Mouse (Mus musculus) heart, postnatal 0 days (tissue): ENCODE measurements around the gene Crygn. TPM values are rescaled to one million over a fixed set of nuclear protein-coding genes. Genes with fewer than 3 reads are reported as not detected.
"Not testable (repeated sequence)": the region's sequence is repeated elsewhere in the genome, so short reads cannot be mapped to it uniquely, and the experiment has no call there.

Experiments
- ATAC-seq: fragments of 200-750 bp; cut with Nextera tagmentation; 2 replicates; pipeline ENCODE4 v1.8.0; 2017; ENCODE audit warnings: low read depth, moderate number of reproducible peaks, moderate library complexity; ENCODE audit not compliant: insufficient read depth
- DNase-seq: peaks from one replicate; pipeline ENCODE4 v3.0.0-alpha.2; 2016; ENCODE audit warnings: low spot score
- H3K27ac ChIP-seq: fragments of 300-500 bp; sonication (generic); 2 replicates; pipeline ENCODE4 v1.5.1; 2014; ENCODE audit warnings: low read depth, mild to moderate bottlenecking
- H3K27me3 ChIP-seq: fragments of 300-500 bp; sonication (generic); 2 replicates; pipeline ENCODE4 v1.6.1; 2014; ENCODE audit warnings: low read length, mixed read lengths; ENCODE audit not compliant: control insufficient read depth, insufficient read depth
- H3K36me3 ChIP-seq: fragments of 300-500 bp; sonication (generic); replicated peaks from 2 replicates; pipeline ENCODE4 v1.6.1; 2014; ENCODE audit warnings: low read length, mixed read lengths; ENCODE audit not compliant: control insufficient read depth, insufficient read depth
- H3K4me1 ChIP-seq: fragments of 300-500 bp; sonication (generic); 2 replicates; pipeline ENCODE4 v1.6.1; 2014; ENCODE audit warnings: antibody characterized with exemption; ENCODE audit not compliant: control insufficient read depth, insufficient read depth
- H3K4me2 ChIP-seq: fragments of 300-500 bp; sonication (generic); 2 replicates; pipeline ENCODE4 v1.6.1; 2014; ENCODE audit warnings: low read depth, mild to moderate bottlenecking, low read length, moderate library complexity
- H3K4me3 ChIP-seq: fragments of 300-500 bp; sonication (generic); 2 replicates; pipeline ENCODE4 v1.5.1; 2014; ENCODE audit warnings: low read depth, low read length
- H3K9ac ChIP-seq: fragments of 300-500 bp; sonication (generic); replicated peaks from 2 replicates; pipeline ENCODE4 v1.6.1; 2014; ENCODE audit warnings: low read depth, low read length, mixed read lengths
- H3K9me3 ChIP-seq: fragments of 300-500 bp; sonication (generic); replicated peaks from 2 replicates; pipeline ENCODE4 v1.6.1; 2016; ENCODE audit warnings: low read length; ENCODE audit not compliant: control insufficient read depth
- CTCF ChIP-seq: IDR thresholded peaks from 2 replicates; pipeline ENCODE4 v1.5.1; 2016; ENCODE audit warnings: antibody characterized with exemption, control low read depth, low read depth
- EP300 ChIP-seq: IDR thresholded peaks from 2 replicates; pipeline ENCODE4 v1.6.1; 2016; ENCODE audit warnings: antibody characterized with exemption, low read depth
- WGBS: fragments of 180-500 bp; shearing (Covaris S2); extraction: QIAGEN DNeasy Blood & Tissue Kit; methylation state at CpG from one replicate; pipeline ENCODE4 v1.1.7; 2014; 5-methylcytosine and 5-hydroxymethylcytosine counted together
- polyA plus RNA-seq: library from polyadenylated mRNA; unstranded; fragments of >200 nt; fragmentation: Nextera tagmentation; extraction: Ambion mirVana; gene quantifications from 2 replicates; pipeline ENCODE4 v1.2.1, GENCODE M21; 2015
- total RNA-seq: library from RNA; depleted of rRNA; stranded (reverse); fragments of >200 nt; gene quantifications from 2 replicates; pipeline ENCODE4 v1.2.3, GENCODE M21; 2014; ENCODE audit warnings: low replicate concordance

Crygn gene
- total and polyA plus RNA-seq, 2 experiments from 2014 or later, result 3.9 TPM; not detected in 1

DNA sequence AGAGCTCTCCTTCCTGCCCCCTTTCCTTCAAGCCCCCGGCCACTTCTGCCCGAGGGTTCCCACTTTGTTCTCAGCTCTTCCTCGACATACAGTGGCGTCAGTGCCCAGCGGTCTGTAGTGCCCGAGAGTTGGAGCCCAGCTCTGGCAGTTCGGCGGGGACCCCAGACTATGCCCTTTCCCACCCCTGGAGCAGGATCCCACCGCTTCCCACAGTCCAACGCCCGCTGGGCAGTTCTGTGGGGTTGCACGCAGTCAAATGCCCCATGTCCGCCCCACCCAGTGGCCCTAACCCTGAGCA, 21.0 kb upstream of the Crygn start:
- Histone ChIP-seq H3K36me3 (no peaks in the 10 kb centered on the region), H3K4me1 (0 out of 2 replicates have a peak, but pooled peaks cover 5% of the 10 kb centered on the region), H3K27me3 (no peaks in the 10 kb centered on the region), H3K27ac (no peak overlapping the region), H3K9ac (no peak overlapping the region), H3K4me3 (no peak overlapping the region), H3K9me3 (no peaks in the 10 kb centered on the region), H3K4me2 (0 out of 2 replicates have a peak overlapping the region, but pooled peaks have one; percentile 7)
- TF ChIP-seq CTCF (no peak), EP300 (no peak)
- DNase-seq, result no peak
- WGBS, result 49% methylated on average over 13 of the region's 13 CpGs
- ATAC-seq, result no peak

DNA sequence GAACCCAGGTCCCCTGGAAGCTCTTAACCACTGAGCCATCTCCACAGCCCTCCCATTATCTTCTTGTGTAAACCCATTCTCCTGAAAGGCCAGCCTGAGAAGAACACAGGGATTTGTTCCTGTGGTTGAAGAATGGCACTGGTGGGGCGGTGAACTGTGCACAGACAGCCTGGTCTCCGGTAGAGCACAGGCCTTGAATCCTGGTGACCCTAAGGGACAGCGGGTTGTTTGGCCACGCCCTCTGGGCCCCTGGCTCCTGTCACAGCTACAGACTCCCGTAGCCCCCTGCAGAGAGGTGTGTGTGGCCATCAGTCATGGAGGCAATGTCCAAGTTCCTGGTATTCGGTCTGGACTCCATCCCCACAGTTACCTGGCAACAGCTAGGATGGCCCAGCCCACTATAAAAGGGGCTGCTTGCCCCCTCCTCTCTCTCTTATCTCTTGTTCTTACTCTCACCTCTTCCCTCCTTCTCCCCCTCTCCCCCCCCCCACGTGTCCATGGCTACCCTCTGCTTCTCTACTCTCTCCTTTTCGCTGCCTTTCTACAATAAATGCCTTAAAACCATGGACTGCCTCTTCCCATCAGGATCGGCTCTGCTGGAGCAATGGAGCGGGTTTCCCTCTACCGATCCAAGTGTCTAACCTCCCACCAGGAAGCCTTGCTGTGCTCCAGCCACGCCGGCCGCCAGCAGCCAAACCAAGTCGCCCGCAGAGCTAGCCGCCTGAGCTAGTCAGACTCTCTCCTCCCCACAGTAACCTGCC, 20.5 kb upstream of the Crygn start:
- no peak for DNase-seq
- no peaks in the 10 kb centered on the region for H3K36me3 ChIP-seq
- ATAC-seq, result no peak
- H3K4me3 ChIP-seq, result no peak overlapping the region
- H3K4me2 ChIP-seq, result 0 out of 2 replicates have a peak overlapping the region, but pooled peaks have one; percentile 7
- no peaks in the 10 kb centered on the region for H3K27me3 ChIP-seq
- WGBS, result 32% methylated on average over 17 of the region's 17 CpGs
- H3K27ac ChIP-seq, result no peak overlapping the region
- H3K9ac ChIP-seq, result no peak overlapping the region
- H3K9me3 ChIP-seq, result no peaks in the 10 kb centered on the region
- H3K4me1 ChIP-seq, result 0 out of 2 replicates have a peak, but pooled peaks cover 5% of the 10 kb centered on the region
- TF ChIP-seq EP300, result no peak
- TF ChIP-seq CTCF, result no peak

DNA sequence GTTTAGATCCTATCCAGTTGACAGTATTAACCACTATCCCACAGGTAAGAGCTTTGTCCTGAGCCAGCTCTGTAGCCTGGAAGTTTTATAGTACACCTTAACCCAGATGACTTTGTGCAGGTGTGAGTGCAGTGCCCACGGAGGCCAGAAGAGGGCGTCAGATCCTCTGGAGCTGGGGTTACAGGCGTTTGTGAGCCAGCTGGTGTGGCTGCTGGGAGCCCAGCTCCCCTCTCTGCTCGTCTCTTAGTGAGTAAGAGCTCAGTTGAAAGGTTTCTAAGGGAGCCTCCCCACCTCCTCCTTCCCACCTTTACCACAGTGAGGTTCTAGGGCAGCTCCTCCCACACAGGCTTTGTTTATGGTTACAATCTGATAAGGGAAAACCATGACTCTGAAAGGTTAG, 18.9 kb upstream of the Crygn start:
- DNase-seq (no peak), ATAC-seq (no peak)
- H3K27me3 ChIP-seq, result no peaks in the 10 kb centered on the region
- 0 out of 2 replicates have a peak, but pooled peaks cover 5% of the 10 kb centered on the region for H3K4me1 ChIP-seq
- H3K36me3 ChIP-seq, result no peaks in the 10 kb centered on the region
- H3K9ac ChIP-seq, result no peak overlapping the region
- H3K27ac ChIP-seq, result no peak overlapping the region
- H3K9me3 ChIP-seq, result no peaks in the 10 kb centered on the region
- no peak for TF ChIP-seq EP300
- no peak for TF ChIP-seq CTCF
- WGBS, result 65% methylated on average over 4 of the region's 4 CpGs
- H3K4me3 ChIP-seq, result no peak overlapping the region
- H3K4me2 ChIP-seq, result no peak overlapping the region

DNA sequence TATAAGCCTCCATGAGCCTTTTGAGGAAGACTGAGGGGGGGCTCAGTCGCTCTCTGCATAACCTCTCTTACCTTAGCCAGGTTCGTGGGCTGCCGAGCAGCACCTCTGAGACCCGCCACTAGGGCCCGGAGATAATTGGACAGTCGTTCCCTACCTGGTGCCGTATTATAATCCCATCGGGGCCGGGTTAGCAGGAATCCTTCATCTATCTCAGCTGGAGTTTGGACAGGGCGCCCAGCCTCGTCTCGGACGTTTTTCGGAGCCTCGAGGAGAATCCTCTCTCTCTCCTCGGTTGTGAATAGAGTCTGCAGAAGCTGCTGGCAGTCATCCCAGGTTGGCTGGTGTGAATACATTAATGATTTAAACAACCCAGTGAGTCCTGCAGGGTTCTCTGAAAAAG, 16.7 kb upstream of the Crygn start:
- not testable (repeated sequence) for H3K27me3 ChIP-seq, H3K36me3 ChIP-seq, H3K27ac ChIP-seq, H3K9ac ChIP-seq, H3K4me3 ChIP-seq, DNase-seq, H3K4me1 ChIP-seq, ATAC-seq, H3K4me2 ChIP-seq, H3K9me3 ChIP-seq
- 83% methylated on average over 16 of the region's 16 CpGs for WGBS

DNA sequence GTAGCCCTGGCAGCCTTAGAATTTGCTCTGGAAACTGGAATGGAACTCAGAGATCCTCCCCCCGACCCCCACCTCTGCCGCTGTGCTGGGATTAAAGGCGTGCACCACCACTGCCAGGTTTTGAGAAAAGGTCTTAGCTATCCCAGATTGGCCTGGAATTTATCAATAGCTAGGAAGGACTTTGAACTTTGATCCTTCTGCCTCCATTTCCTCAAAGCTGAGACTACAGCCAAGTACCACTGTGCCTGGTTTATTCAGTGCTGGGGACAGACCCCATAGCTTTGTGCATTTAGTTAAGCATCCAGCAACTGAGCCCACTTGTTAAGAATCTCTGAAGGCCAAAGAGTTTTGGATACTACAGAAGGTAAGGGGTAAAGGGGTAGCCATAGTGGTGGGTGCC, 877 bp downstream of the Crygn start:
- Histone ChIP-seq H3K9me3 (no peaks in the 10 kb centered on the region), H3K36me3 (no peaks in the 10 kb centered on the region), H3K4me2 (no peak overlapping the region), H3K27me3 (no peaks in the 10 kb centered on the region), H3K4me3 (no peak overlapping the region), H3K9ac (no peak overlapping the region), H3K27ac (no peak overlapping the region), H3K4me1 (peaks cover 5% of the 10 kb centered on the region; the same call in 1 of the 2 replicates)
- DNase-seq (no peak), ATAC-seq (no peak)
- 71% methylated on average over 3 of the region's 3 CpGs for WGBS
- TF ChIP-seq EP300 (no peak), CTCF (no peak)

DNA sequence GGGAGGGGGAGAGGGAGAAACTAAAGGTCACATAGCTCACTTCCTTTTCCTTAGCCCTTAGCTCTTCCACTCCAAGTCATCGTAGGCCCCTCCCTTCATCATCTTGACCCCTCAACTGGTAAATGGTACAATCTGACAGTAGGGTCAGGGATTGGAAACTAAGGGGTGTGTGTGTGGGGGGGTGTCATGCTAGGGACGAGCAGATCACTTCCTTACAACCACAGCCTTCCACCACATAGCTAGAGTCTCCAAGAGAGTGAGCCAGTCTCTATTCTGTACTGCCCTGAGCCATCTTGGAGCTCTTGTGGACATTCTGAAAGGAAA, 5.7 kb downstream of the Crygn start:
- Histone ChIP-seq H3K9me3 (no peaks in the 10 kb centered on the region), H3K27me3 (no peaks in the 10 kb centered on the region), H3K4me3 (peak overlapping the region; percentile 54), H3K4me1 (peaks cover 11% of the 10 kb centered on the region), H3K36me3 (no peaks in the 10 kb centered on the region), H3K9ac (peak overlapping the region; percentile 78; the same call in 1 of the 2 replicates), H3K27ac (peak overlapping the region; percentile 92), H3K4me2 (peak overlapping the region; percentile 69)
- ATAC-seq, result no peak
- TF ChIP-seq CTCF, result no peak
- no peak for TF ChIP-seq EP300
- WGBS, result 5% methylated on average over 2 of the region's 2 CpGs
- peak; percentile 49 for DNase-seq
